In genomic region chr8:120533380-120533779, GRCm38 (mm10) we compare ENCODE assay signal across 8 mouse cellular contexts. TPM values are rescaled to one million over a fixed set of nuclear protein-coding genes. Genes with fewer than 3 reads are reported as not detected.
A peak's percentile ranks its signal among the peaks of the same experiment; 100 is the strongest.
DNase-seq lines count a peak whose midpoint lies in the region; ATAC-seq and TF ChIP-seq lines count a peak whose summit lies in the region.

No protein-coding gene starts in this region.

- no peaks in the 10 kb centered on the region for H3K27me3 ChIP-seq in heart, embryonic 11.5 days (ENCODE audit: control insufficient read depth, insufficient read depth, low read length)
- H3K27me3 ChIP-seq in thymus, adult 2 months (ENCODE audit: control insufficient read depth, insufficient read depth, low read length), result no peaks in the 10 kb centered on the region
- H3K27me3 ChIP-seq in liver, embryonic 12.5 days (replicated peaks), result no peaks in the 10 kb centered on the region

- H3K4me2 ChIP-seq in heart, embryonic 11.5 days, result peak overlapping the region; percentile 63
- peak overlapping the region; percentile 56 for H3K4me2 ChIP-seq in liver, embryonic 12.5 days

- no peak overlapping the region; the same call in 1 of the 2 replicates for H3K27ac ChIP-seq in heart, embryonic 11.5 days (ENCODE audit: low read depth, low read length)
- peak overlapping the region; percentile 73; the same call in 1 of the 2 replicates for H3K27ac ChIP-seq in thymus, adult 2 months (ENCODE audit: control insufficient read depth, insufficient read depth, low read length)
- H3K27ac ChIP-seq in liver, embryonic 12.5 days, result 0 out of 2 replicates have a peak overlapping the region, but pooled peaks have one; percentile 27

- DNase-seq in heart, adult 18-20 months, result no peak
- DNase-seq in thymus, adult 2 months, result no peak
- DNase-seq in thymus, postnatal 10 days (ENCODE audit: low spot score in 2 of 2), result no peak
- no peak for DNase-seq in left cerebral cortex, postnatal 4 days
- no peak for DNase-seq in gastrocnemius, postnatal 10 days
- no peak for DNase-seq in adrenal gland, adult 2 months

- H3K36me3 ChIP-seq in heart, embryonic 11.5 days (ENCODE audit: control insufficient read depth, insufficient read depth, low read length), result no peaks in the 10 kb centered on the region
- no peaks in the 10 kb centered on the region for H3K36me3 ChIP-seq in thymus, adult 2 months (ENCODE audit: control insufficient read depth, insufficient read depth, low read length)
- H3K36me3 ChIP-seq in liver, embryonic 12.5 days, result peaks cover 14% of the 10 kb centered on the region; the same call in 1 of the 2 replicates

- intact Hi-C loops in left cerebral cortex, postnatal 4 days (cut with DNase I), result loop anchor here (10.0 kb wide), 1 partner anchor 249 kb away; no protein-coding TSS in a partner anchor

- TF ChIP-seq CTCF in thymus, adult 2 months (IDR thresholded peaks at IDR 0.05; ENCODE audit: borderline replicate concordance, control insufficient read depth, extremely low read depth, insufficient read depth, low read length, poor library complexity), result no peak

- H3K4me3 ChIP-seq in heart, embryonic 11.5 days (ENCODE audit: low read depth, low read length), result no peak overlapping the region
- H3K4me3 ChIP-seq in thymus, adult 2 months (ENCODE audit: control insufficient read depth, insufficient read depth, low read length), result no peak overlapping the region
- H3K4me3 ChIP-seq in liver, embryonic 12.5 days, result no peak overlapping the region

- ATAC-seq in heart, embryonic 11.5 days (replicated peaks; ENCODE audit: insufficient number of reproducible peaks, low FRiP score, low TSS enrichment), result no peak
- no peak for ATAC-seq in liver, embryonic 12.5 days

- H3K9ac ChIP-seq in heart, embryonic 11.5 days (ENCODE audit: low read depth, low read length), result peak overlapping the region; percentile 56
- no peak overlapping the region for H3K9ac ChIP-seq in liver, embryonic 12.5 days

- 49% methylated on average over 3 of the region's 3 CpGs for WGBS in heart, embryonic 11.5 days (ENCODE audit: insufficient replicate concordance)
- 73% methylated on average over 3 of the region's 3 CpGs for WGBS in thymus, adult 2 months
- 54% methylated on average over 3 of the region's 3 CpGs for WGBS in liver, embryonic 12.5 days (ENCODE audit: insufficient replicate concordance)

- no peak for TF ChIP-seq POLR2A in thymus, adult 2 months (IDR thresholded peaks at IDR 0.05; ENCODE audit: control insufficient read depth, extremely low read depth, insufficient read depth, low read length, poor library complexity)

- no peaks in the 10 kb centered on the region for H3K9me3 ChIP-seq in heart, embryonic 11.5 days (replicated peaks; ENCODE audit: control insufficient read depth, low read length)
- H3K9me3 ChIP-seq in liver, embryonic 12.5 days (replicated peaks), result no peaks in the 10 kb centered on the region

- H3K4me1 ChIP-seq in heart, embryonic 11.5 days (ENCODE audit: control insufficient read depth, insufficient read depth, low read length), result peaks cover 72% of the 10 kb centered on the region
- H3K4me1 ChIP-seq in thymus, adult 2 months (replicated peaks; ENCODE audit: control insufficient read depth, insufficient read depth, low read length), result peaks cover 60% of the 10 kb centered on the region
- H3K4me1 ChIP-seq in liver, embryonic 12.5 days, result peaks cover 91% of the 10 kb centered on the region

RNA-seq across cellular contexts. Expression of gene Gins2, which starts 55.7 kb away (rescaled TPM):
- polyA plus RNA-seq in heart, embryonic 11.5 days (2014; fragmentation: Nextera tagmentation; extraction: Ambion mirVana), result 81.8 and 82.7 TPM in 2 replicates
- total RNA-seq in heart, adult 18-20 months (2021), result 1 to 10 TPM in 1 of 2 experiments, under 1 TPM in 1; 0.98 to 1.8 TPM
- polyA plus RNA-seq in thymus, adult 2 months (2012; rRNA removed), result 48.3 and 69.1 TPM in 2 replicates
- polyA plus RNA-seq in liver, embryonic 12.5 days (2016; fragmentation: Nextera tagmentation; extraction: Ambion mirVana), result 77.5 and 81.2 TPM in 2 replicates
- 1 to 10 TPM; 4.8 to 5.7 TPM for total RNA-seq in left cerebral cortex, postnatal 4 days (2021)
- total RNA-seq in gastrocnemius, postnatal 10 days (2021), result 1 to 10 TPM; 8.6 to 9.1 TPM
- 1 to 10 TPM; 3.8 to 5.7 TPM for total RNA-seq in adrenal gland, adult 2 months (2021)
- 7.8 and 8.7 TPM in 2 replicates for polyA plus RNA-seq in adrenal gland, adult 2 months (2012; rRNA removed)
